Mouse (Mus musculus) kidney, embryonic 14.5 days (tissue): ENCODE results near the gene Bst1. TPM values are rescaled to one million over a fixed set of nuclear protein-coding genes. Genes with fewer than 3 reads are reported as not detected.

Source experiments
- ATAC-seq: fragments of 200-750 bp; cut with Nextera tagmentation; 2 replicates; pipeline ENCODE4 v1.8.0; 2017; ENCODE audit warnings: moderate number of reproducible peaks, mild to moderate bottlenecking, moderate TSS enrichment, moderate library complexity; ENCODE audit not compliant: low FRiP score, low TSS enrichment
- H3K27ac ChIP-seq: fragments of 300-500 bp; sonication (generic); 2 replicates; pipeline ENCODE4 v1.5.1; 2014; ENCODE audit warnings: low read depth, mild to moderate bottlenecking, low read length, moderate library complexity, mixed read lengths
- H3K27me3 ChIP-seq: fragments of 300-500 bp; sonication (generic); 2 replicates; pipeline ENCODE4 v1.6.1; 2014; ENCODE audit warnings: mild to moderate bottlenecking, low read length; ENCODE audit not compliant: control insufficient read depth, insufficient read depth
- H3K36me3 ChIP-seq: fragments of 300-500 bp; sonication (generic); 2 replicates; pipeline ENCODE4 v1.6.1; 2014; ENCODE audit warnings: low read length, mixed read lengths; ENCODE audit not compliant: control insufficient read depth, insufficient read depth
- H3K4me1 ChIP-seq: fragments of 300-500 bp; sonication (generic); 2 replicates; pipeline ENCODE4 v1.6.1; 2014; ENCODE audit warnings: low read length, mixed read lengths; ENCODE audit not compliant: control insufficient read depth, insufficient read depth
- H3K4me2 ChIP-seq: fragments of 300-500 bp; sonication (generic); replicated peaks from 2 replicates; pipeline ENCODE4 v1.6.1; 2014; ENCODE audit warnings: low read depth, mild to moderate bottlenecking, low read length
- H3K4me3 ChIP-seq: fragments of 300-500 bp; sonication (generic); 2 replicates; pipeline ENCODE4 v1.5.1; 2014; ENCODE audit warnings: mild to moderate bottlenecking, low read length
- H3K9ac ChIP-seq: fragments of 300-500 bp; sonication (generic); 2 replicates; pipeline ENCODE4 v1.6.1; 2014; ENCODE audit warnings: low read depth, mild to moderate bottlenecking, low read length, moderate library complexity
- H3K9me3 ChIP-seq: fragments of 300-500 bp; sonication (generic); 2 replicates; pipeline ENCODE4 v1.6.1; 2016; ENCODE audit warnings: low read length; ENCODE audit not compliant: control insufficient read depth
- WGBS: fragments of 180-500 bp; shearing (Covaris S2); extraction: QIAGEN DNeasy Blood & Tissue Kit; methylation state at CpG from one replicate; pipeline ENCODE4 v1.1.7; 2014; 5-methylcytosine and 5-hydroxymethylcytosine counted together
- polyA plus RNA-seq: library from polyadenylated mRNA; unstranded; fragments of >200 nt; fragmentation: Nextera tagmentation; extraction: Ambion mirVana; gene quantifications from 2 replicates; pipeline ENCODE4 v1.2.1, GENCODE M21; 2014

Bst1 gene
- polyA plus RNA-seq, 1 experiment from 2014 or later = 0.38 TPM

DNA sequence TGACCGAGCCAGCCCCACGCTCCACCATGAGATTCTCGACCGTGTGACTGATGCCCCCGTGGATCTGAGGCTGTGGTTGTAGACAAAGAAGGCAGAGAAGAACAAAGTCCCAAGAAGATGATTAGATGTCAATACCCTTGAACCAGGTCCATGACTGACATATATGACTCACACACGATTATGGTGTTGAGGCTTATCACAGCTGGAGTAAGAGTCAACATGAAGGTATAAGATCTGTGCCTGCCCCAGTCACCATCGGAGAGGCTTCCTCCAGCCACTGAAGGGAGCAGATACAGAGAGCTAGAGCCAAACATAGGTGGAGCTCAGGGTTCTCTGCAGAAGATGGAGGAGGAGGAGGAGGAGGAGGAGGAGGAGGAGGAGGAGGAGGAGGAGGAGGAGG lies 12.3 kb upstream of the Bst1 start:
- WGBS = 97% methylated on average over 7 of the region's 7 CpGs

DNA sequence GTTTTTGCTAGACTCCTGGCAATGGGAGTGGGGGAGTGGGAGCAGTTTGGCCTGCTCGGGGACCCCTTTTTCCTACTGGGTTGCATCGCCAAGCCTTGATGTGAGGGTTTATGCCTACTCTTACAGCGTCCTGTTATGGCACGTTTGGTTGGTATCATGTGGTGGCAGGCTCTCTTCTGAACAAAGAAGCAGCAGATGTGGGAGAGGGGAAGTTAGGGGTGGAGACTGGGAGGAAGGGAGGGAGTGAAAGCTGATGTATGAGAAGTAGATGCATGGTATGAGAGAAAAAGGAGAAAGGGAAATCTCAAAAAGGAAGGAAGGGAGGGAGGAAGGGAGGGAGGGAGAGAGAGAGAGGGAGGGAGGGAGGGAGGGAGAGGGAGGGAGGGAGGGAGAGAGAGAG lies 11.8 kb upstream of the Bst1 start:
- WGBS = 79% methylated on average over 4 of the region's 4 CpGs
- Histone ChIP-seq H3K27ac (no peak overlapping the region), H3K27me3 (no peaks in the 10 kb centered on the region), H3K36me3 (no peaks in the 10 kb centered on the region), H3K4me3 (no peak overlapping the region), H3K4me2 (no peak overlapping the region), H3K9me3 (no peaks in the 10 kb centered on the region), H3K9ac (no peak overlapping the region), H3K4me1 (no peaks in the 10 kb centered on the region)
- no peak for ATAC-seq

More for the DNA sequence above, 12.3 kb upstream of the Bst1 start:
- H3K27ac ChIP-seq = no peak overlapping the region
- no peak for ATAC-seq
- H3K4me2 ChIP-seq = no peak overlapping the region
- no peak overlapping the region for H3K4me3 ChIP-seq
- no peaks in the 10 kb centered on the region for H3K9me3 ChIP-seq
- H3K4me1 ChIP-seq = no peaks in the 10 kb centered on the region
- no peaks in the 10 kb centered on the region for H3K36me3 ChIP-seq
- H3K9ac ChIP-seq = no peak overlapping the region
- H3K27me3 ChIP-seq = no peaks in the 10 kb centered on the region

DNA sequence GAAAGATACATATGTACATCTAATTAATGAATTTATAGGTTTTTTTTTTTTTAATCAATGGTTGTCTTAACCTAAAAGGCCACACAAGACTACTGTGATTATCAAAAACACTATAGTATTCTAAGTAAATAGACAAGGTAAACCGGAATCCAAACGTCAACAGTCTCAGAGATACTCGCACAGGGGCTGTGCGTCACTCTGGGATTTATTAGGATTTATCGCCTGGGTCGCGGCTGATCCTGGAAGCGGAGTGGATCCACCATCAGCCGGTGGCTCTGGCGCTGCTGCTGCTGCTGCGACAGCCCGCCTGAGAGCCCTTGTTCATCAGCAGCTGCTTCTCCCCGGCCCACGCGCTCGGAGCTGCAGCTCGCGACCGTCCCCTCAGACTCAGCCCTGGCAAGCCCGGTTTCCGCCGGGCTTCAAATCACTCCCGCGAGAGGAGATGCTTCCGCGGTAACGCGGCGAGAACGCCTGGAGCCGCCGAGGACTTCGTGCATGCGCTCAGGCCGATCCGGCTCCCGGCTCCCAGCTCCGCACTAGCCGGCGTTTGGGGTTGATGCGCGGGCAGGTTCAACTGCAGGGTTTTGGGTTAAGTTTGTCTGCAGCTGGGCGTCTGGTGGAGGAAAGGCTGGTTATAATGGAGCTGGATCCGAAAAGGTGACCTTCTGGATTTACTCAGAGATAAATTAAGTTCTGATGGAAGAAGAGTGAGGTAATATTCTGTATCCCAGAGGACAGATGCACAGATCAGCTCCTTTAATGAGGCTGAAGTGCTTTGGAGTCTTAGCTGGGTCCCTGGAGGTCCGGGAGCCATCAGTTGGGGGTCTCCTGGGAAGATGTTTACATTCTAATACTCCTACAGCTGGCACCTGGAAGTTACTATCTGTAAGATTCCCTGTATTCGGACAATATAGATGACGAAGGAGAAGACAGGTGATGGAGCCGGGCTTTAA lies 10.7 kb upstream of the Bst1 start:
- Histone ChIP-seq H3K4me3 (peak overlapping the region; percentile 54), H3K4me1 (no peaks in the 10 kb centered on the region), H3K36me3 (no peaks in the 10 kb centered on the region), H3K27ac (peak overlapping the region; percentile 52; the same call in 1 of the 2 replicates), H3K9ac (peak overlapping the region; percentile 75), H3K27me3 (no peaks in the 10 kb centered on the region), H3K4me2 (peak overlapping the region; percentile 72), H3K9me3 (no peaks in the 10 kb centered on the region)
- peak; percentile 97 for ATAC-seq
- 5% methylated on average over 48 of the region's 48 CpGs for WGBS

DNA sequence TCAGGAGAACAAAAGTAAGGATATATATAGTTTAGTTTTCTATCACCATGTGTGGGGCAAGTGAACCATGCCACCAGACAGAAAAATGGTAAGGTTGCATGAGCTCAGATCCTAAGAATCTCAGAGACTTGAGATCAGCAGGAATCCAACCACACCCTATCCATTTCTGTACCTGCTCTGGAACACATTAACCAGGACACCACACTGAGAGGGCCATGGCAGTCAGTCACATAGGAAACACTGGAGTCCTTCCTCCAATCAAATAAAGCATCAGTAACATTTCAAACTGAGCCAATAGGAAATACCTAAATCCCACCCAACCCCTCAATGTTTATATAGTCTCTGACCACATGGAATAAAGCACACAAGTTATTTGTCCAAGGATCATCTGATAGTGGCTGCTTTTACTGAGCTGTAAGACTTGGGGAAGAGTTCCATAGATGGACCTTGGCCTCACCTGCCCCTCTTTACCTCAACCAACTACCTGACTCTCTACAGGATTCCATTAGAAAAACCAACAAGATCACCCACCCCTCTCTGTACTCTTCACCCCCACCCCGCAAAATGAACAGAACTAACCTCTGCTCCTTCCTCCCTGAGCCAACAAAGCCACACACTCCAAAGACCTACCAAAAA lies 8.1 kb upstream of the Bst1 start:
- H3K27me3 ChIP-seq = no peaks in the 10 kb centered on the region
- H3K9ac ChIP-seq = no peak overlapping the region
- no peak overlapping the region for H3K4me3 ChIP-seq
- H3K4me1 ChIP-seq = no peaks in the 10 kb centered on the region
- H3K27ac ChIP-seq = no peak overlapping the region
- H3K9me3 ChIP-seq = no peaks in the 10 kb centered on the region
- no peaks in the 10 kb centered on the region for H3K36me3 ChIP-seq
- WGBS = 91% methylated on average over 1 of the region's 1 CpGs
- ATAC-seq = no peak
- no peak overlapping the region for H3K4me2 ChIP-seq

DNA sequence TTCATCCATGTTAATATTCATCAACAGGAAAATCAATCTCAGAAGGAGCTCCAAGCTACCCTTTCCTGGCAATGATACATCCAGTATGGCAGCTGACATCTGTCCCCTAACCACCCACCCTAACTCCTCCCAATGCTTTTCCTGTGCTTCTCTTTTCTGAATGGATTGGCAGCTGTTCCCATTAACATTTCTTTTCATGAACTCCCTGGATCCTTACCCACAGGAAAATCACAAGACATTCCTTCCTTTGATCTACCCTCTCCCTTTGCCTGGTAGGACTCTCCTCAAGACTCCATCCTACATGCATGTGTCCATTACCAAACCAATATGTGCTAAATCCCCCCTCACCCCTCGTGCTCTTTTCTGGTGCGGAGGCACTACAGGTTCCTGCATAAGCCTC lies 4.1 kb upstream of the Bst1 start:
- H3K27ac ChIP-seq = no peak overlapping the region
- H3K4me2 ChIP-seq = no peak overlapping the region
- no peaks in the 10 kb centered on the region for H3K9me3 ChIP-seq
- WGBS = 85% methylated on average over 2 of the region's 2 CpGs
- no peak overlapping the region for H3K4me3 ChIP-seq
- H3K9ac ChIP-seq = no peak overlapping the region
- H3K36me3 ChIP-seq = no peaks in the 10 kb centered on the region
- ATAC-seq = no peak
- no peaks in the 10 kb centered on the region for H3K4me1 ChIP-seq
- no peaks in the 10 kb centered on the region for H3K27me3 ChIP-seq

- no peak overlapping the region for H3K4me3 ChIP-seq
- no peaks in the 10 kb centered on the region for H3K4me1 ChIP-seq
- H3K27me3 ChIP-seq = no peaks in the 10 kb centered on the region
- H3K9ac ChIP-seq = no peak overlapping the region
- 72% methylated on average over 1 of the region's 1 CpGs for WGBS
- H3K9me3 ChIP-seq = no peaks in the 10 kb centered on the region
- no peak for ATAC-seq
- H3K36me3 ChIP-seq = no peaks in the 10 kb centered on the region
- no peak overlapping the region for H3K4me2 ChIP-seq
- H3K27ac ChIP-seq = no peak overlapping the region
These were observed 2.9 kb upstream of the Bst1 start for GRCm38 (mm10) chr5:43815769-43816168.

DNA sequence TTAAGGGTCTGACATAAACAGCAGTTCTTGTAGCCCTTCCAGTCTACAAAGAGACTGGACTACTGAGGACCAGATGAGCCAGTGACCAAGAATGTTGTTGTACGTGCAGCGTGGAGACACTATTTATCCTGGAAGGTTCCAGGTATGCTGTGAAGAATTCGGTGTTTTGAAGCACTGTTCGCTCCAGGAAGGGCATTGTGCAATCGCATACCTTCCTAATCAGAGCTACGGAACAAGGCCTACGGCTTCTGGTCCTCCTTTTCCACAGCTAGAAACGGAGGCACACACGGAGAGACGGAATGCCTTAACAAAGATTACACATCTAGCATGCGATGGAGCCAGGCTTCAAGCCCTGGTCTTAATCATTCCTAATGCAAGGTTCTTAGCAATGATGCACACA lies 2.1 kb downstream of the Bst1 start:
- no peaks in the 10 kb centered on the region for H3K4me1 ChIP-seq
- no peaks in the 10 kb centered on the region for H3K36me3 ChIP-seq
- H3K27ac ChIP-seq = no peak overlapping the region
- no peak overlapping the region for H3K4me2 ChIP-seq
- no peak for ATAC-seq
- H3K9ac ChIP-seq = no peak overlapping the region
- H3K27me3 ChIP-seq = no peaks in the 10 kb centered on the region
- H3K4me3 ChIP-seq = no peak overlapping the region
- 92% methylated on average over 11 of the region's 11 CpGs for WGBS
- no peaks in the 10 kb centered on the region for H3K9me3 ChIP-seq

GRCm38 (mm10) chr5:43821538-43821937 lies 2.9 kb downstream of the Bst1 start, which contains the start of gene Fbxl5:
Fbxl5 (minus strand) TSS chr5:43821638.
- Histone ChIP-seq H3K4me3 (no peak within 1 kb of the TSS), H3K4me1 (no peaks in the 10 kb centered on the region)

DNA sequence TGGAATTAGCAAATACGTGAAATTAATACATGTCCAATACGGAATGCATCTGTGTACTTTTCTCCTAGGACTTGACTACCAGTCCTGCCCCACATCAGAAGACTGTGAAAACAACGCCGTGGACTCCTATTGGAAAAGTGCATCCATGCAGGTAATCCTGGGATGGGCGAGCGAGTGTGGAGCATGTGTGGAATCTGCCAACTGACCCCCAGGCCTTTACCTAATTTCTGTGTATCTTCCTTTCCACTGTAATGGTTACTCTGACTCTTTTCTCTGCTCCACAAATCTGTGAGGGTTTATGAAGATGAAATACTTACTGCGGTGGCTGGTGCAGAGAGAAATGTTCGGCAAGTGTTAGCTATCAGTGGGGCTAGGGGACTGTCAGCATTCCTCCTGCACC lies 3.5 kb downstream of the Bst1 start:
- Histone ChIP-seq H3K27ac (no peak overlapping the region), H3K36me3 (no peaks in the 10 kb centered on the region), H3K9me3 (no peaks in the 10 kb centered on the region), H3K4me3 (no peak overlapping the region), H3K27me3 (no peaks in the 10 kb centered on the region), H3K4me1 (no peaks in the 10 kb centered on the region), H3K4me2 (no peak overlapping the region), H3K9ac (no peak overlapping the region)
- WGBS = 83% methylated on average over 8 of the region's 8 CpGs
- ATAC-seq = no peak

More at GRCm38 (mm10) chr5:43821538-43821937, 2.9 kb downstream of the Bst1 start, which contains the start of gene Fbxl5:
- ATAC-seq = no peak
- no peaks in the 10 kb centered on the region for H3K9me3 ChIP-seq
- H3K4me2 ChIP-seq = no peak within 1 kb of the TSS
- H3K36me3 ChIP-seq = no peaks in the 10 kb centered on the region
- H3K9ac ChIP-seq = no peak within 1 kb of the TSS
- no peak within 1 kb of the TSS for H3K27ac ChIP-seq
- H3K27me3 ChIP-seq = no peaks in the 10 kb centered on the region
- whole genome bisulfite sequencing = 89% methylated on average over 19 of the region's 19 CpGs
